Mouse (Mus musculus) brain, embryonic 14.5 days (tissue): ENCODE data around the gene Gm9936.

ENCODE experiments used
- CTCF ChIP-seq: fragments of 200-500 bp; IDR thresholded peaks from 2 replicates; pipeline ENCODE4 v1.5.1; 2012; ENCODE audit warnings: inconsistent platforms, mild to moderate bottlenecking, moderate library complexity, borderline replicate concordance; ENCODE audit not compliant: insufficient read depth, insufficient read length; ENCODE audit errors: extremely low read depth
- POLR2A ChIP-seq: fragments of 200-500 bp; IDR thresholded peaks from 2 replicates; pipeline ENCODE4 v1.6.1; 2012; ENCODE audit warnings: mild to moderate bottlenecking, inconsistent platforms, borderline replicate concordance; ENCODE audit not compliant: poor library complexity, insufficient read depth, insufficient read length, severe bottlenecking; ENCODE audit errors: extremely low read depth

DNA sequence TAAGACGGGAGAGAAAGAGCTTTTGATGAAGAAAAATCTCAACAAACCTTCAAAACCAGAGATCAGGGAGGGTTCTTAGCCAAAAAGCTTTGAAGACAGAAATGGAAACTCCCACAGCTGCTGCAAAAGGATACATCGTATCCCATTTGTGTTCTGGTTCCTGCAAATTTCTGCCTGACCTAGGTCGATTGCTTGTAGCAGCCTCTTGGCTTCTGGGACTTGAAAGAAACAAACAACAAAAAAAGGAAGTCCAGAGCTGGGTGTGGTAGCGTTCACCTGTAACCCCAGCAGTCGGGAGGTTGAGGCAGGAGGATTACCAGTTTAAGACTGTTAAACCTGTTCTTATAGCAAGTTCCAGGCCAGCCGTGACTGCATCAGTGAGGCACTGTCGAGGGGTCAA, 40.4 kb upstream of the Gm9936 start:
- TF ChIP-seq CTCF (no peak), POLR2A (no peak)
